Mouse (Mus musculus) embryonic fibroblast, embryonic 13.5 days (primary cell): ENCODE data around the gene Hoxd3.

Experiments used
- CTCF ChIP-seq: IDR thresholded peaks from 2 replicates; pipeline ENCODE4 v1.5.1; 2011; ENCODE audit warnings: mild to moderate bottlenecking, control low read depth, low read length, moderate library complexity, borderline replicate concordance; ENCODE audit not compliant: insufficient read depth
- POLR2A ChIP-seq: IDR thresholded peaks from 2 replicates; pipeline ENCODE4 v1.6.1; 2011; ENCODE audit warnings: low read depth, mild to moderate bottlenecking, control low read depth, low read length, moderate library complexity

GRCm38 (mm10) chr2:74748436-74748995 lies 36.8 kb downstream of the Hoxd3 start:
- TF ChIP-seq POLR2A (no peak), CTCF (no peak)
